Mouse (Mus musculus): ENCODE data around the gene Ptprh.

Ptprh gene

GRCm38 (mm10) chr7:4523205-4524130 lies 80.4 kb downstream of the Ptprh start:
- DNase-seq (ENCODE audit: low read depth, low spot score), result no peak

- no peak for DNase-seq (ENCODE audit: low read depth, low spot score)
Observed at GRCm38 (mm10) chr7:4522292-4522691, 81.5 kb downstream of the Ptprh start.

- no peak for DNase-seq (ENCODE audit: low read depth, low spot score)
Observed at GRCm38 (mm10) chr7:4521231-4522003, 82.4 kb downstream of the Ptprh start.

GRCm38 (mm10) chr7:4518487-4518886 lies 85.4 kb downstream of the Ptprh start:
- peak; percentile 39 for DNase-seq (ENCODE audit: low read depth, low spot score)

- DNase-seq (ENCODE audit: low read depth, low spot score), result no peak
Observed at GRCm38 (mm10) chr7:4516332-4517050, 87.3 kb downstream of the Ptprh start, which contains the start of gene Tnnt1. Gene Tnnt1, minus strand, starts transcription at chr7:4516382.

- no peak for DNase-seq (ENCODE audit: low read depth, low spot score)
Observed at GRCm38 (mm10) chr7:4515853-4516252, 88.0 kb downstream of the Ptprh start.

- no peak for DNase-seq (ENCODE audit: low read depth, low spot score)
Observed at GRCm38 (mm10) chr7:4513829-4514712, 89.8 kb downstream of the Ptprh start.

GRCm38 (mm10) chr7:4513236-4513635 lies 90.6 kb downstream of the Ptprh start:
- DNase-seq (ENCODE audit: low read depth, low spot score), result peak; percentile 70

- DNase-seq (ENCODE audit: low read depth, low spot score), result no peak
Observed at GRCm38 (mm10) chr7:4511489-4512224, 92.2 kb downstream of the Ptprh start.

- peak; percentile 82 for DNase-seq (ENCODE audit: low read depth, low spot score)
Observed at GRCm38 (mm10) chr7:4509863-4510608, 93.8 kb downstream of the Ptprh start.

- DNase-seq (ENCODE audit: low read depth, low spot score), result no peak
Observed at GRCm38 (mm10) chr7:4508739-4509116, 95.1 kb downstream of the Ptprh start.

- peak; percentile 24 for DNase-seq (ENCODE audit: low read depth, low spot score)
Observed at GRCm38 (mm10) chr7:4508062-4508738, 95.6 kb downstream of the Ptprh start.

- no peak for DNase-seq (ENCODE audit: low read depth, low spot score)
Observed at GRCm38 (mm10) chr7:4507220-4507619, 96.6 kb downstream of the Ptprh start.

GRCm38 (mm10) chr7:4504646-4505435 lies 99.0 kb downstream of the Ptprh start:
- DNase-seq (ENCODE audit: low read depth, low spot score), result no peak

GRCm38 (mm10) chr7:4503858-4504257 lies 100.0 kb downstream of the Ptprh start:
- no peak for DNase-seq (ENCODE audit: low read depth, low spot score)

GRCm38 (mm10) chr7:4503100-4503499 lies 100.7 kb downstream of the Ptprh start:
- DNase-seq (ENCODE audit: low read depth, low spot score), result no peak

GRCm38 (mm10) chr7:4502421-4503090 lies 101.3 kb downstream of the Ptprh start:
- peak; percentile 19 for DNase-seq (ENCODE audit: low read depth, low spot score)
